Mouse (Mus musculus) kidney, embryonic 16.5 days (tissue): ENCODE results near the gene Stk11. TPM values are rescaled to one million over a fixed set of nuclear protein-coding genes. Genes with fewer than 3 reads are reported as not detected.

Experiments
- ATAC-seq: fragments of 200-750 bp; cut with Nextera tagmentation; 2 replicates; pipeline ENCODE4 v1.8.0; 2017; ENCODE audit warnings: moderate TSS enrichment; ENCODE audit not compliant: low FRiP score, low TSS enrichment
- H3K27ac ChIP-seq: fragments of 300-500 bp; sonication (generic); 2 replicates; pipeline ENCODE4 v1.5.1; 2014; ENCODE audit warnings: low read length
- H3K27me3 ChIP-seq: fragments of 300-500 bp; sonication (generic); 2 replicates; pipeline ENCODE4 v1.6.1; 2014; ENCODE audit warnings: low read length, control low read depth, mixed read lengths; ENCODE audit not compliant: insufficient read depth
- H3K36me3 ChIP-seq: fragments of 300-500 bp; sonication (generic); 2 replicates; pipeline ENCODE4 v1.6.1; 2014; ENCODE audit warnings: low read length, control low read depth, mixed read lengths; ENCODE audit not compliant: insufficient read depth
- H3K4me1 ChIP-seq: fragments of 300-500 bp; sonication (generic); 2 replicates; pipeline ENCODE4 v1.6.1; 2014; ENCODE audit warnings: low read length, control low read depth, mixed read lengths; ENCODE audit not compliant: insufficient read depth
- H3K4me2 ChIP-seq: fragments of 300-500 bp; sonication (generic); replicated peaks from 2 replicates; pipeline ENCODE4 v1.6.1; 2014; ENCODE audit warnings: low read depth, low read length
- H3K4me3 ChIP-seq: fragments of 300-500 bp; sonication (generic); 2 replicates; pipeline ENCODE4 v1.5.1; 2014; ENCODE audit warnings: mild to moderate bottlenecking, low read length
- H3K9ac ChIP-seq: fragments of 300-500 bp; sonication (generic); replicated peaks from 2 replicates; pipeline ENCODE4 v1.6.1; 2014; ENCODE audit warnings: low read length
- H3K9me3 ChIP-seq: fragments of 300-500 bp; sonication (generic); 2 replicates; pipeline ENCODE4 v1.6.1; 2016; ENCODE audit warnings: low read length, control low read depth
- WGBS: fragments of 180-500 bp; shearing (Covaris S2); extraction: QIAGEN DNeasy Blood & Tissue Kit; methylation state at CpG from one replicate; pipeline ENCODE4 v1.1.7; 2014; 5-methylcytosine and 5-hydroxymethylcytosine counted together
- polyA plus RNA-seq: library from polyadenylated mRNA; unstranded; fragments of >200 nt; fragmentation: Nextera tagmentation; extraction: Ambion mirVana; gene quantifications from 2 replicates; pipeline ENCODE4 v1.2.1, GENCODE M21; 2015

Stk11 gene
- polyA plus RNA-seq, 1 experiment from 2014 or later = 18.2 TPM

GRCm38 (mm10) chr10:80076386-80076785 is 39.2 kb upstream of the Stk11 start:
- no peaks in the 10 kb centered on the region for H3K27me3 ChIP-seq
- no peak for ATAC-seq
- H3K36me3 ChIP-seq = peaks cover 7% of the 10 kb centered on the region
- H3K9ac ChIP-seq = no peak overlapping the region
- no peak overlapping the region for H3K4me2 ChIP-seq
- WGBS = 93% methylated on average over 4 of the region's 4 CpGs
- peaks cover 23% of the 10 kb centered on the region for H3K4me1 ChIP-seq
- no peak overlapping the region for H3K27ac ChIP-seq
- no peak overlapping the region for H3K4me3 ChIP-seq
- no peaks in the 10 kb centered on the region for H3K9me3 ChIP-seq

- 93% methylated on average over 5 of the region's 5 CpGs for WGBS
- Histone ChIP-seq H3K4me2 (no peak overlapping the region), H3K27ac (no peak overlapping the region), H3K4me1 (peaks cover 14% of the 10 kb centered on the region), H3K4me3 (no peak overlapping the region), H3K27me3 (no peaks in the 10 kb centered on the region), H3K9ac (no peak overlapping the region), H3K36me3 (peaks cover 16% of the 10 kb centered on the region), H3K9me3 (no peaks in the 10 kb centered on the region)
- ATAC-seq = no peak
These were observed 38.3 kb upstream of the Stk11 start for GRCm38 (mm10) chr10:80077312-80077711.

- H3K4me3 ChIP-seq = no peak overlapping the region
- H3K9ac ChIP-seq = no peak overlapping the region
- no peak for ATAC-seq
- H3K9me3 ChIP-seq = no peaks in the 10 kb centered on the region
- H3K4me2 ChIP-seq = no peak overlapping the region
- 95% methylated on average over 1 of the region's 1 CpGs for WGBS
- H3K4me1 ChIP-seq = peaks cover 13% of the 10 kb centered on the region
- H3K36me3 ChIP-seq = peaks cover 24% of the 10 kb centered on the region
- H3K27ac ChIP-seq = no peak overlapping the region
- H3K27me3 ChIP-seq = no peaks in the 10 kb centered on the region
These were observed 37.2 kb upstream of the Stk11 start for GRCm38 (mm10) chr10:80078366-80078765.

GRCm38 (mm10) chr10:80080396-80081070 is 35.1 kb upstream of the Stk11 start:
- H3K27me3 ChIP-seq = no peaks in the 10 kb centered on the region
- no peak overlapping the region for H3K27ac ChIP-seq
- no peak overlapping the region for H3K4me2 ChIP-seq
- no peak for ATAC-seq
- H3K4me1 ChIP-seq = peaks cover 16% of the 10 kb centered on the region
- no peak overlapping the region for H3K9ac ChIP-seq
- no peaks in the 10 kb centered on the region for H3K9me3 ChIP-seq
- no peak overlapping the region for H3K4me3 ChIP-seq
- peaks cover 31% of the 10 kb centered on the region for H3K36me3 ChIP-seq
- WGBS = 80% methylated on average over 16 of the region's 16 CpGs

- Histone ChIP-seq H3K27ac (no peak overlapping the region), H3K4me2 (no peak overlapping the region), H3K9me3 (no peaks in the 10 kb centered on the region), H3K9ac (no peak overlapping the region), H3K27me3 (no peaks in the 10 kb centered on the region), H3K4me3 (no peak overlapping the region), H3K36me3 (peaks cover 31% of the 10 kb centered on the region), H3K4me1 (peaks cover 12% of the 10 kb centered on the region)
- ATAC-seq = no peak
- WGBS = 72% methylated on average over 3 of the region's 3 CpGs
These were observed 34.5 kb upstream of the Stk11 start for GRCm38 (mm10) chr10:80081075-80081474.

- H3K27me3 ChIP-seq = no peaks in the 10 kb centered on the region
- H3K9me3 ChIP-seq = no peaks in the 10 kb centered on the region
- H3K27ac ChIP-seq = peak overlapping the region; percentile 57; the same call in 1 of the 2 replicates
- H3K4me2 ChIP-seq = no peak overlapping the region
- H3K36me3 ChIP-seq = peaks cover 31% of the 10 kb centered on the region
- ATAC-seq = peak; percentile 58
- H3K9ac ChIP-seq = no peak overlapping the region
- WGBS = 49% methylated on average over 9 of the region's 9 CpGs
- H3K4me3 ChIP-seq = no peak overlapping the region
- peaks cover 17% of the 10 kb centered on the region for H3K4me1 ChIP-seq
These were observed 30.7 kb upstream of the Stk11 start for GRCm38 (mm10) chr10:80084817-80085487.

GRCm38 (mm10) chr10:80086847-80087246 is 28.8 kb upstream of the Stk11 start:
- ATAC-seq = no peak
- Histone ChIP-seq H3K27me3 (no peaks in the 10 kb centered on the region), H3K4me2 (no peak overlapping the region), H3K4me1 (peaks cover 17% of the 10 kb centered on the region), H3K36me3 (peaks cover 20% of the 10 kb centered on the region), H3K27ac (no peak overlapping the region), H3K4me3 (no peak overlapping the region), H3K9me3 (no peaks in the 10 kb centered on the region), H3K9ac (peak overlapping the region; percentile 37; the same call in 1 of the 2 replicates)
- 65% methylated on average over 3 of the region's 3 CpGs for WGBS

GRCm38 (mm10) chr10:80087483-80087882 is 28.1 kb upstream of the Stk11 start:
- no peak for ATAC-seq
- Histone ChIP-seq H3K9ac (no peak overlapping the region), H3K9me3 (no peaks in the 10 kb centered on the region), H3K4me3 (no peak overlapping the region), H3K4me1 (peaks cover 17% of the 10 kb centered on the region), H3K27ac (no peak overlapping the region), H3K36me3 (peaks cover 14% of the 10 kb centered on the region), H3K27me3 (no peaks in the 10 kb centered on the region), H3K4me2 (no peak overlapping the region)
- 87% methylated on average over 8 of the region's 8 CpGs for WGBS

GRCm38 (mm10) chr10:80089146-80089545 is 26.5 kb upstream of the Stk11 start:
- peaks cover 21% of the 10 kb centered on the region for H3K4me1 ChIP-seq
- no peak overlapping the region for H3K4me3 ChIP-seq
- no peak for ATAC-seq
- WGBS = 33% methylated on average over 4 of the region's 4 CpGs
- H3K4me2 ChIP-seq = no peak overlapping the region
- no peak overlapping the region; the same call in 1 of the 2 replicates for H3K9ac ChIP-seq
- H3K27me3 ChIP-seq = no peaks in the 10 kb centered on the region
- no peaks in the 10 kb centered on the region for H3K9me3 ChIP-seq
- no peaks in the 10 kb centered on the region for H3K36me3 ChIP-seq
- no peak overlapping the region for H3K27ac ChIP-seq

GRCm38 (mm10) chr10:80091527-80091926 is 24.1 kb upstream of the Stk11 start:
- no peaks in the 10 kb centered on the region for H3K36me3 ChIP-seq
- H3K9me3 ChIP-seq = no peaks in the 10 kb centered on the region
- H3K27me3 ChIP-seq = no peaks in the 10 kb centered on the region
- H3K27ac ChIP-seq = no peak overlapping the region
- no peak overlapping the region for H3K4me3 ChIP-seq
- WGBS = 83% methylated on average over 6 of the region's 6 CpGs
- H3K9ac ChIP-seq = no peak overlapping the region; the same call in 1 of the 2 replicates
- ATAC-seq = no peak
- H3K4me2 ChIP-seq = no peak overlapping the region
- peaks cover 23% of the 10 kb centered on the region for H3K4me1 ChIP-seq
